Mouse (Mus musculus): ENCODE measurements around the gene Uck2. TPM values are rescaled to one million over a fixed set of nuclear protein-coding genes. Genes with fewer than 3 reads are reported as not detected.
A peak's percentile ranks its signal among the peaks of the same experiment; 100 is the strongest.

Gene Uck2
- 191 and 213 TPM in 2 replicates for total RNA-seq (2012; rRNA removed)
- 100 to 1,000 TPM; 290 to 643 TPM for polyA plus RNA-seq (2012; ENCODE audit: insufficient read depth in 1 of 2, insufficient read length in 2 of 2, low read depth in 1 of 2, low replicate concordance in 2 of 2, missing spikeins in 1 of 2)

- Histone ChIP-seq H3K4me1 (ENCODE audit: control insufficient read depth in 1 of 2, insufficient read depth in 2 of 2, low read length in 2 of 2) (peaks cover 10 to 34% of the 10 kb centered on the region in 2 experiments), H3K79me2 (ENCODE audit: control insufficient read depth, insufficient read depth, low read length, poor library complexity) (peaks cover 50% of the 10 kb centered on the region), H3K4me3 (ENCODE audit: control insufficient read depth in 1 of 2, insufficient read depth in 1 of 2, low read depth in 2 of 2, low read length in 2 of 2) (peak within 1 kb of the TSS; percentile 90 to 99), H3K27me3 (ENCODE audit: control insufficient read depth in 1 of 2, insufficient read depth in 2 of 2, low read length in 2 of 2) (no peaks in the 10 kb centered on the region), H3K9ac (ENCODE audit: control insufficient read depth, low read depth, low read length, poor library complexity, severe bottlenecking) (peak within 1 kb of the TSS; percentile 93), H3K27ac (ENCODE audit: control insufficient read depth, low read depth, low read length) (peak within 1 kb of the TSS; percentile 87), H3K9me3 (replicated peaks; ENCODE audit: insufficient read depth, low read length) (no peaks in the 10 kb centered on the region), H3K36me3 (ENCODE audit: control insufficient read depth in 1 of 2, insufficient read depth in 2 of 2, low read length in 2 of 2) (peaks cover 2 to 30% of the 10 kb centered on the region in 2 experiments; a peak in 3 of 4 replicates)
- no peak for DNase-seq (ENCODE audit: low read depth, low spot score)
- TF ChIP-seq NELFE (IDR thresholded peaks at IDR 0.05; ENCODE audit: low read depth, low read length) (no peak), BHLHE40 (IDR thresholded peaks at IDR 0.05; ENCODE audit: borderline replicate concordance, low read depth, low read length) (no peak), CHD2 (IDR thresholded peaks at IDR 0.05; ENCODE audit: low read length) (no peak), EP300 (IDR thresholded peaks at IDR 0.05; ENCODE audit: low read depth in 1 of 2, low read length in 2 of 2) (no peak), MAFK (IDR thresholded peaks at IDR 0.05; ENCODE audit: borderline replicate concordance, low read depth, low read length) (no peak), MXI1 (IDR thresholded peaks at IDR 0.05; ENCODE audit: low read depth, low read length) (no peak), ZKSCAN1 (IDR thresholded peaks at IDR 0.05; ENCODE audit: low read depth, low read length) (no peak), E2F4 (IDR thresholded peaks at IDR 0.05; ENCODE audit: borderline replicate concordance, low read depth, low read length) (no peak), ZNF384 (IDR thresholded peaks at IDR 0.05; ENCODE audit: low read depth, low read length) (no peak), TBP (IDR thresholded peaks at IDR 0.05; ENCODE audit: low read depth, low read length) (no peak), POLR2A (IDR thresholded peaks at IDR 0.05; ENCODE audit: control insufficient read depth in 1 of 2, insufficient read depth in 1 of 2, low read depth in 1 of 2, low read length in 2 of 2, poor library complexity in 1 of 2) (no peak), GATA1 (IDR thresholded peaks at IDR 0.05; ENCODE audit: low read depth, low read length) (no peak), ZMIZ1 (IDR thresholded peaks at IDR 0.05; ENCODE audit: low read depth, low read length) (no peak), CHD1 (IDR thresholded peaks at IDR 0.05; ENCODE audit: low read depth, low read length) (no peak), HCFC1 (IDR thresholded peaks at IDR 0.05; ENCODE audit: low read depth, low read length) (no peak)
Measured at GRCm38 (mm10) chr1:167285320-167285355, at the start of gene Uck2. Gene Uck2, minus strand, starts transcription at chr1:167285320.

GRCm38 (mm10) chr1:167331106-167331505, 46.0 kb upstream of the Uck2 start:
- Histone ChIP-seq H3K4me3 (ENCODE audit: control insufficient read depth in 1 of 2, insufficient read depth in 1 of 2, low read depth in 2 of 2, low read length in 2 of 2) (no peak overlapping the region), H3K36me3 (ENCODE audit: control insufficient read depth in 1 of 2, insufficient read depth in 2 of 2, low read length in 2 of 2) (peaks cover 0 to 6% of the 10 kb centered on the region in 2 experiments; a peak in 2 of 4 replicates)
- DNase-seq (ENCODE audit: low read depth, low spot score): no peak

GRCm38 (mm10) chr1:167328776-167329175, 43.7 kb upstream of the Uck2 start:
- Histone ChIP-seq H3K4me3 (ENCODE audit: control insufficient read depth in 1 of 2, insufficient read depth in 1 of 2, low read depth in 2 of 2, low read length in 2 of 2) (no peak overlapping the region), H3K9me3 (replicated peaks; ENCODE audit: insufficient read depth, low read length) (no peaks in the 10 kb centered on the region), H3K27ac (ENCODE audit: control insufficient read depth, low read depth, low read length) (no peak overlapping the region), H3K79me2 (ENCODE audit: control insufficient read depth, insufficient read depth, low read length, poor library complexity) (no peaks in the 10 kb centered on the region), H3K27me3 (ENCODE audit: control insufficient read depth in 1 of 2, insufficient read depth in 2 of 2, low read length in 2 of 2) (no peaks in the 10 kb centered on the region), H3K4me1 (ENCODE audit: control insufficient read depth in 1 of 2, insufficient read depth in 2 of 2, low read length in 2 of 2) (no peaks in the 10 kb centered on the region), H3K36me3 (ENCODE audit: control insufficient read depth in 1 of 2, insufficient read depth in 2 of 2, low read length in 2 of 2) (peaks cover 0 to 10% of the 10 kb centered on the region in 2 experiments; a peak in 2 of 4 replicates), H3K9ac (ENCODE audit: control insufficient read depth, low read depth, low read length, poor library complexity, severe bottlenecking) (no peak overlapping the region)
- TF ChIP-seq MAZ (IDR thresholded peaks at IDR 0.05; ENCODE audit: low read depth, low read length): no peak
- no peak for TF ChIP-seq JUND (IDR thresholded peaks at IDR 0.05; ENCODE audit: low read depth, low read length)
- DNase-seq (ENCODE audit: low read depth, low spot score): no peak

More at GRCm38 (mm10) chr1:167331106-167331505, 46.0 kb upstream of the Uck2 start:
- no peak for TF ChIP-seq SMC3 (IDR thresholded peaks at IDR 0.05; ENCODE audit: low read depth, low read length)
- no peak for TF ChIP-seq ZKSCAN1 (IDR thresholded peaks at IDR 0.05; ENCODE audit: low read depth, low read length)
- TF ChIP-seq POLR2AphosphoS5 (IDR thresholded peaks at IDR 0.05; ENCODE audit: borderline replicate concordance, low read depth, low read length): no peak
- no peak for TF ChIP-seq GATA1 (IDR thresholded peaks at IDR 0.05; ENCODE audit: low read depth, low read length)
- H3K27ac ChIP-seq (ENCODE audit: control insufficient read depth, low read depth, low read length): no peak overlapping the region
- H3K9me3 ChIP-seq (replicated peaks; ENCODE audit: insufficient read depth, low read length): no peaks in the 10 kb centered on the region
- H3K27me3 ChIP-seq (ENCODE audit: control insufficient read depth in 1 of 2, insufficient read depth in 2 of 2, low read length in 2 of 2): no peaks in the 10 kb centered on the region
- H3K4me1 ChIP-seq (ENCODE audit: control insufficient read depth in 1 of 2, insufficient read depth in 2 of 2, low read length in 2 of 2): no peaks in the 10 kb centered on the region
- H3K9ac ChIP-seq (ENCODE audit: control insufficient read depth, low read depth, low read length, poor library complexity, severe bottlenecking): no peak overlapping the region
- H3K79me2 ChIP-seq (ENCODE audit: control insufficient read depth, insufficient read depth, low read length, poor library complexity): no peaks in the 10 kb centered on the region
